Mouse (Mus musculus) hindbrain, embryonic 11.5 days (tissue): ENCODE measurements at regions not wholly inside any gene's neighbourhood (a gene's known extent, or its start where the extent isn't known, plus 50 kb on each side); places are given as distances from the start of the nearest gene placed in this dataset.

Experiments
- ATAC-seq: fragments of 200-750 bp; cut with Nextera tagmentation; 2 replicates; pipeline ENCODE4 v1.8.0; 2017; ENCODE audit warnings: mild to moderate bottlenecking, moderate TSS enrichment, moderate library complexity; ENCODE audit not compliant: low FRiP score
- DNase-seq: peaks from one replicate; pipeline ENCODE4 v3.0.0-alpha.2; 2015; ENCODE audit warnings: low spot score
- H3K27ac ChIP-seq: fragments of 300-500 bp; sonication (generic); 2 replicates; pipeline ENCODE4 v1.5.1; 2014; ENCODE audit warnings: mild to moderate bottlenecking, low read depth, low read length
- H3K27me3 ChIP-seq: fragments of 300-500 bp; sonication (generic); 2 replicates; pipeline ENCODE4 v1.6.1; 2014; ENCODE audit warnings: mild to moderate bottlenecking, low read length, moderate library complexity, mixed read lengths; ENCODE audit not compliant: control insufficient read depth, insufficient read depth
- H3K36me3 ChIP-seq: fragments of 300-500 bp; sonication (generic); 2 replicates; pipeline ENCODE4 v1.6.1; 2014; ENCODE audit warnings: mild to moderate bottlenecking, low read length, moderate library complexity, mixed read lengths; ENCODE audit not compliant: control insufficient read depth, insufficient read depth
- H3K4me1 ChIP-seq: fragments of 300-500 bp; sonication (generic); replicated peaks from 2 replicates; pipeline ENCODE4 v1.6.1; 2014; ENCODE audit warnings: low read length, mixed read lengths; ENCODE audit not compliant: control insufficient read depth, insufficient read depth
- H3K4me2 ChIP-seq: fragments of 300-500 bp; sonication (generic); replicated peaks from 2 replicates; pipeline ENCODE4 v1.6.1; 2014; ENCODE audit warnings: mild to moderate bottlenecking, low read depth, low read length
- H3K4me3 ChIP-seq: fragments of 300-500 bp; sonication (generic); 2 replicates; pipeline ENCODE4 v1.5.1; 2014; ENCODE audit warnings: low read depth, low read length
- H3K9ac ChIP-seq: fragments of 300-500 bp; sonication (generic); 2 replicates; pipeline ENCODE4 v1.6.1; 2014; ENCODE audit warnings: low read depth, low read length
- H3K9me3 ChIP-seq: fragments of 300-500 bp; sonication (generic); 2 replicates; pipeline ENCODE4 v1.6.1; 2016; ENCODE audit warnings: low read length; ENCODE audit not compliant: control insufficient read depth
- WGBS: fragments of 180-500 bp; shearing (Covaris S2); extraction: QIAGEN DNeasy Blood & Tissue Kit; methylation state at CpG from one replicate; pipeline ENCODE4 v1.1.7; 2014; 5-methylcytosine and 5-hydroxymethylcytosine counted together

- H3K4me3 ChIP-seq = no peak overlapping the region
- H3K27ac ChIP-seq = no peak overlapping the region
- DNase-seq = no peak
- H3K9me3 ChIP-seq = no peaks in the 10 kb centered on the region
- no peak overlapping the region for H3K9ac ChIP-seq
- WGBS = 77% methylated on average over 6 of the region's 6 CpGs
- H3K4me2 ChIP-seq = no peak overlapping the region
- H3K4me1 ChIP-seq = no peaks in the 10 kb centered on the region
- H3K36me3 ChIP-seq = no peaks in the 10 kb centered on the region
- no peak for ATAC-seq
- H3K27me3 ChIP-seq = no peaks in the 10 kb centered on the region
These were observed 509.4 kb downstream of the Nfib start for GRCm38 (mm10) chr4:82196024-82196647.

GRCm38 (mm10) chr4:82193905-82194304 lies 511.6 kb downstream of the Nfib start:
- Histone ChIP-seq H3K36me3 (no peaks in the 10 kb centered on the region), H3K4me2 (no peak overlapping the region), H3K27me3 (no peaks in the 10 kb centered on the region), H3K9me3 (no peaks in the 10 kb centered on the region), H3K9ac (no peak overlapping the region), H3K4me3 (no peak overlapping the region), H3K4me1 (no peaks in the 10 kb centered on the region), H3K27ac (no peak overlapping the region)
- no peak for ATAC-seq
- no peak for DNase-seq
- 90% methylated on average over 5 of the region's 5 CpGs for WGBS

- Histone ChIP-seq H3K9me3 (no peaks in the 10 kb centered on the region), H3K4me1 (no peaks in the 10 kb centered on the region), H3K9ac (no peak overlapping the region), H3K27ac (no peak overlapping the region), H3K27me3 (no peaks in the 10 kb centered on the region), H3K4me3 (no peak overlapping the region), H3K4me2 (no peak overlapping the region), H3K36me3 (no peaks in the 10 kb centered on the region)
- 96% methylated on average over 3 of the region's 3 CpGs for WGBS
- ATAC-seq = no peak
- DNase-seq = no peak
These were observed 518.7 kb downstream of the Nfib start for GRCm38 (mm10) chr4:82186892-82187291.

- H3K4me2 ChIP-seq = no peak overlapping the region
- H3K27me3 ChIP-seq = no peaks in the 10 kb centered on the region
- no peak for ATAC-seq
- H3K9me3 ChIP-seq = no peaks in the 10 kb centered on the region
- WGBS = 93% methylated on average over 1 of the region's 1 CpGs
- no peak overlapping the region for H3K9ac ChIP-seq
- no peak overlapping the region for H3K4me3 ChIP-seq
- no peak for DNase-seq
- H3K4me1 ChIP-seq = no peaks in the 10 kb centered on the region
- H3K36me3 ChIP-seq = no peaks in the 10 kb centered on the region
- H3K27ac ChIP-seq = no peak overlapping the region
These were observed 521.6 kb downstream of the Nfib start for GRCm38 (mm10) chr4:82183974-82184373.

GRCm38 (mm10) chr4:82178112-82178511 lies 527.4 kb downstream of the Nfib start:
- DNase-seq = no peak
- Histone ChIP-seq H3K4me2 (no peak overlapping the region), H3K9me3 (no peaks in the 10 kb centered on the region), H3K27ac (no peak overlapping the region), H3K27me3 (no peaks in the 10 kb centered on the region), H3K4me3 (no peak overlapping the region), H3K36me3 (no peaks in the 10 kb centered on the region), H3K9ac (no peak overlapping the region), H3K4me1 (no peaks in the 10 kb centered on the region)
- WGBS = 94% methylated on average over 5 of the region's 5 CpGs
- ATAC-seq = no peak

GRCm38 (mm10) chr4:82176723-82177122 lies 528.8 kb downstream of the Nfib start:
- Histone ChIP-seq H3K4me1 (no peaks in the 10 kb centered on the region), H3K36me3 (no peaks in the 10 kb centered on the region), H3K27me3 (no peaks in the 10 kb centered on the region), H3K27ac (no peak overlapping the region), H3K4me3 (no peak overlapping the region), H3K9ac (no peak overlapping the region), H3K4me2 (no peak overlapping the region), H3K9me3 (no peaks in the 10 kb centered on the region)
- 94% methylated on average over 8 of the region's 8 CpGs for WGBS
- ATAC-seq (no peak), DNase-seq (no peak)

GRCm38 (mm10) chr4:82173461-82174085 lies 532.0 kb downstream of the Nfib start:
- DNase-seq (no peak), ATAC-seq (no peak)
- no peaks in the 10 kb centered on the region for H3K4me1 ChIP-seq
- no peaks in the 10 kb centered on the region for H3K27me3 ChIP-seq
- WGBS = 79% methylated on average over 17 of the region's 17 CpGs
- H3K9me3 ChIP-seq = no peaks in the 10 kb centered on the region
- no peak overlapping the region for H3K27ac ChIP-seq
- H3K4me3 ChIP-seq = no peak overlapping the region
- no peak overlapping the region for H3K4me2 ChIP-seq
- H3K9ac ChIP-seq = no peak overlapping the region
- no peaks in the 10 kb centered on the region for H3K36me3 ChIP-seq

- H3K27ac ChIP-seq = no peak overlapping the region
- 85% methylated on average over 4 of the region's 4 CpGs for whole genome bisulfite sequencing
- ATAC-seq (no peak), DNase-seq (no peak)
- H3K9me3 ChIP-seq = no peaks in the 10 kb centered on the region
- no peaks in the 10 kb centered on the region for H3K36me3 ChIP-seq
- no peak overlapping the region for H3K9ac ChIP-seq
- H3K4me2 ChIP-seq = no peak overlapping the region
- H3K27me3 ChIP-seq = no peaks in the 10 kb centered on the region
- no peaks in the 10 kb centered on the region for H3K4me1 ChIP-seq
- H3K4me3 ChIP-seq = no peak overlapping the region
These were observed 534.6 kb downstream of the Nfib start for GRCm38 (mm10) chr4:82170930-82171329.

GRCm38 (mm10) chr4:82168032-82168431 lies 537.5 kb downstream of the Nfib start:
- H3K4me1 ChIP-seq = no peaks in the 10 kb centered on the region
- DNase-seq (no peak), ATAC-seq (no peak)
- no peak overlapping the region for H3K4me2 ChIP-seq
- no peaks in the 10 kb centered on the region for H3K9me3 ChIP-seq
- no peaks in the 10 kb centered on the region for H3K36me3 ChIP-seq
- no peak overlapping the region for H3K9ac ChIP-seq
- no peak overlapping the region for H3K4me3 ChIP-seq
- H3K27ac ChIP-seq = no peak overlapping the region
- 88% methylated on average over 5 of the region's 5 CpGs for WGBS
- H3K27me3 ChIP-seq = no peaks in the 10 kb centered on the region
